Mouse (Mus musculus) embryonic facial prominence, embryonic 13.5 days (tissue): ENCODE measurements around the gene Olfr685. TPM values are rescaled to one million over a fixed set of nuclear protein-coding genes. Genes with fewer than 3 reads are reported as not detected.

ENCODE experiments used
- polyA plus RNA-seq: library from polyadenylated mRNA; unstranded; fragments of >200 nt; fragmentation: Nextera tagmentation; extraction: Ambion mirVana; gene quantifications from 2 replicates; pipeline ENCODE4 v1.2.1, GENCODE M21; 2015

The Olfr685 gene
- polyA plus RNA-seq, 1 experiment from 2014 or later = 0.13 TPM

Other genes with a start within 250 kb of the Olfr685 start
- not detected in 2 replicates for gene Olfr670, start 223.4 kb downstream of the Olfr685 start, polyA plus RNA-seq
- gene Olfr671, start 206.9 kb downstream of the Olfr685 start, polyA plus RNA-seq = not detected in 2 replicates
- 0.21 TPM in 1 of 2 replicates, not detected in the other for gene Olfr672, start 184.0 kb downstream of the Olfr685 start, polyA plus RNA-seq
- not detected in 2 replicates for gene Olfr675, start 157.6 kb downstream of the Olfr685 start, polyA plus RNA-seq
- not detected in 2 replicates for gene Olfr676, start 153.3 kb downstream of the Olfr685 start, polyA plus RNA-seq
- gene Olfr677, start 134.6 kb downstream of the Olfr685 start, polyA plus RNA-seq = not detected in 2 replicates
- gene Olfr678, start 121.5 kb downstream of the Olfr685 start, polyA plus RNA-seq = 0.08 TPM in 1 of 2 replicates, not detected in the other
- gene Olfr679, start 104.8 kb downstream of the Olfr685 start, polyA plus RNA-seq = 0.45 TPM in 1 of 2 replicates, not detected in the other
- not detected in 2 replicates for gene Olfr680-ps1, start 93.2 kb downstream of the Olfr685 start, polyA plus RNA-seq
- not detected in 2 replicates for gene Olfr681, start 69.2 kb downstream of the Olfr685 start, polyA plus RNA-seq
- 0.27 TPM in 1 of 2 replicates, not detected in the other for gene Olfr683, start 39.0 kb downstream of the Olfr685 start, polyA plus RNA-seq
- gene Olfr684, start 22.4 kb downstream of the Olfr685 start, polyA plus RNA-seq = not detected in 2 replicates
- gene Olfr686, start 21.5 kb upstream of the Olfr685 start, polyA plus RNA-seq = not detected in 2 replicates
- gene Olfr688, start 102.1 kb upstream of the Olfr685 start, polyA plus RNA-seq = not detected in 2 replicates
- 0.08 TPM in 1 of 2 replicates, not detected in the other for gene Olfr689, start 125.2 kb upstream of the Olfr685 start, polyA plus RNA-seq
- gene Olfr690, start 148.1 kb upstream of the Olfr685 start, polyA plus RNA-seq = not detected in 2 replicates
- gene Olfr691, start 156.3 kb upstream of the Olfr685 start, polyA plus RNA-seq = 0.35 and 0.51 TPM in 2 replicates
- gene Olfr692, start 182.2 kb upstream of the Olfr685 start, polyA plus RNA-seq = not detected in 2 replicates
- not detected in 2 replicates for gene Gm5901, start 189.0 kb upstream of the Olfr685 start, polyA plus RNA-seq
- gene Fam160a2, start 214.0 kb upstream of the Olfr685 start, polyA plus RNA-seq = 41.8 and 48.3 TPM in 2 replicates
- gene Cnga4, start 218.6 kb upstream of the Olfr685 start, polyA plus RNA-seq = 0.10 TPM in 1 of 2 replicates, not detected in the other
- gene Cckbr, start 239.7 kb upstream of the Olfr685 start, polyA plus RNA-seq = 0.48 and 0.52 TPM in 2 replicates